Comparison of ENCODE assay signal across 20 mouse cellular contexts in the genomic region with DNA sequence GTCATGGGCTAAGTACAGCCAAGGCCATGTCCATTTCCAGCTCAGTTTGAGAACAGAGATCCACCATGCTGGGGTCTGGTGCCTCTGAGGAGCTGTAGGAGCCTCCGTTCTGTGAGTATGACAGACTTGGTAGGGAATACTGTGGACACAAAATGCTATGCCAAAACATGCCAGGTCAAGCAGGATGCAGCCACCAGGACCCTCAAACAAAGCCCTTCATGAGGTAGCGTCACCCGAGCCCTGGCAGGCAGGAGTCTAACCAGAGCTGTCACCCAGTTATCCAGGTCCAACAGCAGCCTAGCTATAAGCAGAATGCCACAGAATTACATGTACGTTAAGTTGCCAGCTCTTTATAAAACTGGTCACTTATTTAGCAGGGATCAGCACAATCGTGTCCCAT. TPM values are rescaled to one million over a fixed set of nuclear protein-coding genes. Genes with fewer than 3 reads are reported as not detected.
A peak's percentile ranks its signal among the peaks of the same experiment; 100 is the strongest.
DNase-seq lines count a peak whose midpoint lies in the region; ATAC-seq and TF ChIP-seq lines count a peak whose summit lies in the region.
"Had no signal": no experiment of that assay in that cellular context is flagged by ENCODE, and none has a peak within 500 bp of the region (broad histone marks: within the 10 kb centered on the region; RNA-seq: fewer than 3 reads in every experiment).

No protein-coding gene starts in this region.

- intact Hi-C loops in heart, postnatal 10 days (cut with DNase I): loop anchor here (5.0 kb wide), 2 partner anchors 52 to 83 kb away; no protein-coding TSS in a partner anchor
- intact Hi-C loops in left cerebral cortex, adult 2 months (cut with DNase I): loop anchor here (5.0 kb wide), 3 partner anchors 52 to 102 kb away; a partner anchor contains a TSS
- intact Hi-C loops in left cerebral cortex, postnatal 36 days (cut with DNase I): loop anchor here (5.0 kb wide), 1 partner anchor 52 kb away; no protein-coding TSS in a partner anchor

- no peaks in the 10 kb centered on the region for H3K36me3 ChIP-seq in C2C12 (ENCODE audit: control insufficient read depth, insufficient read depth)
- H3K36me3 ChIP-seq in embryonic facial prominence, embryonic 13.5 days: no peaks in the 10 kb centered on the region
- H3K36me3 ChIP-seq: heart, embryonic 13.5 days; hindbrain, embryonic 10.5 days had no signal

- DNase-seq in heart, adult 11 months: peak; percentile 82
- no peak for DNase-seq in heart, postnatal 10 days
- DNase-seq in left cerebral cortex, adult 2 months (ENCODE audit: extremely low spot score in 1 of 2, low spot score in 2 of 2): no peak
- DNase-seq in left cerebral cortex, postnatal 36 days (ENCODE audit: low spot score in 2 of 2): no peak
- no peak for DNase-seq in c-Kit-positive CD71-positive TER-119-positive erythroid progenitor cells, embryonic 14.5 days (ENCODE audit: low spot score)
- DNase-seq: adrenal gland, adult 2 months; adrenal gland, postnatal 14 days; B cell, adult 2 months; gastrocnemius, postnatal 14 days; heart, adult 18-20 months had no signal

- WGBS in embryonic facial prominence, embryonic 13.5 days: 81% methylated on average over 5 of the region's 5 CpGs

- H3K79me3 ChIP-seq in C2C12 (ENCODE audit: low read depth): no peaks in the 10 kb centered on the region

- no peaks in the 10 kb centered on the region for H3K79me2 ChIP-seq in C2C12 (ENCODE audit: control insufficient read depth, insufficient read depth)

- ATAC-seq in embryonic facial prominence, embryonic 13.5 days (ENCODE audit: insufficient number of reproducible peaks, insufficient read depth, low FRiP score, low TSS enrichment, low read depth): no peak
- ATAC-seq: CD4-positive, CD25-positive, alpha-beta regulatory T cell, adult 4 months; forebrain, embryonic 13.5 days; forebrain, embryonic 16.5 days; intestine, postnatal 0 days had no signal

- H3K9ac ChIP-seq in embryonic facial prominence, embryonic 13.5 days: no peak overlapping the region
- H3K9ac ChIP-seq: hindbrain, embryonic 13.5 days had no signal

- peak overlapping the region; percentile 45 for H3K27ac ChIP-seq in left cerebral cortex, adult 2 months
- H3K27ac ChIP-seq in embryonic facial prominence, embryonic 13.5 days: 0 out of 2 replicates have a peak overlapping the region, but pooled peaks have one; percentile 22
- H3K27ac ChIP-seq: forebrain, embryonic 10.5 days; hindbrain, embryonic 10.5 days; hindbrain, embryonic 13.5 days had no signal

- no peak overlapping the region for H3K4me2 ChIP-seq in embryonic facial prominence, embryonic 13.5 days
- H3K4me2 ChIP-seq: forebrain, embryonic 13.5 days; heart, embryonic 13.5 days; hindbrain, embryonic 13.5 days had no signal

- no peak overlapping the region for H3K4me3 ChIP-seq in left cerebral cortex, adult 2 months
- no peak overlapping the region for H3K4me3 ChIP-seq in C2C12 (ENCODE audit: insufficient read depth, poor library complexity, severe bottlenecking)
- no peak overlapping the region for H3K4me3 ChIP-seq in embryonic facial prominence, embryonic 13.5 days
- H3K4me3 ChIP-seq: forebrain, embryonic 10.5 days; forebrain, embryonic 13.5 days; heart, embryonic 13.5 days; hindbrain, embryonic 10.5 days; hindbrain, embryonic 13.5 days had no signal

- H3K4me1 ChIP-seq in embryonic facial prominence, embryonic 13.5 days: peaks cover 45% of the 10 kb centered on the region

- peak overlapping the region; percentile 22 for H3ac ChIP-seq in C2C12 (ENCODE audit: control insufficient read depth, insufficient read length, low read depth)

- H3K9me3 ChIP-seq in embryonic facial prominence, embryonic 13.5 days: no peaks in the 10 kb centered on the region
- H3K9me3 ChIP-seq: forebrain, embryonic 10.5 days; forebrain, embryonic 13.5 days; heart, embryonic 13.5 days; hindbrain, embryonic 10.5 days; hindbrain, embryonic 13.5 days had no signal

- no peak for TF ChIP-seq CTCF in left cerebral cortex, adult 2 months (IDR thresholded peaks at IDR 0.05)
- no peak for TF ChIP-seq CTCF in C2C12 (IDR thresholded peaks at IDR 0.05; ENCODE audit: control insufficient read depth, insufficient read depth, insufficient read length)

- no peaks in the 10 kb centered on the region for H3K27me3 ChIP-seq in C2C12 (ENCODE audit: control insufficient read depth, insufficient read depth, insufficient read length)
- H3K27me3 ChIP-seq in embryonic facial prominence, embryonic 13.5 days: no peaks in the 10 kb centered on the region
- H3K27me3 ChIP-seq: forebrain, embryonic 13.5 days; heart, embryonic 13.5 days; hindbrain, embryonic 13.5 days had no signal

TF ChIP-seq in C2C12, 6 proteins besides CTCF, POLR2A, EP300 and RAD21:
- TF ChIP-seq MYOG (IDR thresholded peaks at IDR 0.05; ENCODE audit: control insufficient read depth, extremely low read depth, insufficient read length): no peak
- no peak for TF ChIP-seq FOSL1 (IDR thresholded peaks at IDR 0.05; ENCODE audit: insufficient read depth, low read length, poor library complexity, severe bottlenecking)
- TF ChIP-seq MYOD1 (IDR thresholded peaks at IDR 0.05; ENCODE audit: control insufficient read depth, insufficient read length, low read depth): no peak
- no peak for TF ChIP-seq CEBPB (IDR thresholded peaks at IDR 0.05; ENCODE audit: low read depth)
- no peak for TF ChIP-seq MAX (IDR thresholded peaks at IDR 0.05)
- no peak for TF ChIP-seq USF1 (IDR thresholded peaks at IDR 0.05; ENCODE audit: low read depth)

RNA-seq across cellular contexts. Expression of a gene that starts 51.8 kb away (rescaled TPM):
- total RNA-seq in heart, postnatal 10 days (2021): 1 to 10 TPM; 6.7 to 9.0 TPM
- total RNA-seq in left cerebral cortex, adult 2 months (2021): 10 to 100 TPM; 62.8 to 70.2 TPM
- total RNA-seq in left cerebral cortex, postnatal 36 days (2021): 10 to 100 TPM; 51.5 to 71.2 TPM
- polyA plus RNA-seq in C2C12 (2012; fragmentation: generic; extraction: Trizol): 0.47 TPM
- polyA plus RNA-seq in embryonic facial prominence, embryonic 13.5 days (2015; fragmentation: Nextera tagmentation; extraction: Ambion mirVana): 4.0 and 4.9 TPM in 2 replicates

Comparison
In these comparisons a context has a peak if more than half of its experiments do, and no peak if none do; other contexts are left out.
1. RNA of a gene that starts 51.8 kb away (total RNA-seq): 51.5 to 71.2 TPM in left cerebral cortex, postnatal 36 days and 62.8 to 70.2 TPM in left cerebral cortex, adult 2 months; 6.7 to 9.0 TPM in heart, postnatal 10 days; every median in the first group is over 4 times any median in the second.